Mouse (Mus musculus) left cerebral cortex, postnatal 4 days (tissue): ENCODE data around the gene Gm3149. TPM values are rescaled to one million over a fixed set of nuclear protein-coding genes. Genes with fewer than 3 reads are reported as not detected.
"Not testable (repeated sequence)": the region's sequence is repeated elsewhere in the genome, so short reads cannot be mapped to it uniquely, and the experiment has no call there.

Experiments used
- DNase-seq: peaks from one replicate; pipeline ENCODE4 v3.0.0-alpha.2; 2022
- intact Hi-C: fragments of 180-260 bp; cut with DNase I; formaldehyde crosslinking; loops from one replicate; pipeline ENCODE4 v1.15.1; 2025
- total RNA-seq, 2 experiments: library from RNA; stranded (reverse); gene quantifications; 2 replicates each; pipeline ENCODE4 v1.2.3; 2021

Gm3149 gene
- not detected for total RNA-seq

DNA sequence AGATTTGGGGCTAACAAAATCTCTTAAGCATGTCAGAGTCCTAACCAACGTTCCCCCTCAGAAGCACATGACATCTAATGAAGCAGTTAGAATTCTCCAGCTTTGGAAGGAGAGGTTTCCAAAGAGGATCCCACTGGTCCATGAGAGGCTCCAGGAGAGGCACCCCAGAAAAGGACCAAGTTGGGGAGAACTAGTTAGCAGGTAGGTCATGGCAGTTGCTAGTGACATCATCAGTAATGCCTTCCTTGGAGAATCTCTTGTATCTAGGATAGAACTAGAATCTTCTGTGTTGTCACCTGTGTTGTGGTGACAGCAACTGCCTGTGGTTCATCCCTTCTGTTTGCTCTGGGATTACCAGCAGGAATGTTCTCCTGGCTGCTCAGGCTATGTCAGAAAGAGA, at the start of gene Gm3149:
Gene Gm3149 (plus strand): TSS at position 301 of the 400 bp plus-strand sequence.
- intact Hi-C loops, DNase-seq: not testable (repeated sequence)

- DNase-seq, intact Hi-C loops: not testable (repeated sequence)
Observed at GRCm38 (mm10) chr14:4269238-4269950, 47.7 kb upstream of the Gm3149 start.

DNA sequence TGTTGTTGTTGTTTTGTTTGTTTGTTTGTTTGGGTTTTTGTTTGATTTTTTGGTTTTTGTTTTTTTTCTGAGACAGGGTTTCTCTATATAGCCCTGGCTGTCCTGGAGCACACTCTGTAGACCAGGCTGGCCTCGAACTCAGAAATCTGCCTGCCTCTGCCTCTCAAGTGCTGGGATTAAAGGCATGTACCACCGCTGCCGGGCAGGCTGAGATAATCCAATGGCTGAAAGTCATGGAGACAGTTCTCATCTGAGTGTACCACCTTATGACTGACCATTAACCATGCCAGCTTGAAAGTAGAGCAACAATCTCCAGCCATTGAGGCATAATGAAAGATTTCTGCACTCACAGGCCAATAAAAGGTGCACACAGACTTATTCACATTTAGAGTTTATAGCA, 37.3 kb upstream of the Gm3149 start:
- DNase-seq, intact Hi-C loops: not testable (repeated sequence)

DNA sequence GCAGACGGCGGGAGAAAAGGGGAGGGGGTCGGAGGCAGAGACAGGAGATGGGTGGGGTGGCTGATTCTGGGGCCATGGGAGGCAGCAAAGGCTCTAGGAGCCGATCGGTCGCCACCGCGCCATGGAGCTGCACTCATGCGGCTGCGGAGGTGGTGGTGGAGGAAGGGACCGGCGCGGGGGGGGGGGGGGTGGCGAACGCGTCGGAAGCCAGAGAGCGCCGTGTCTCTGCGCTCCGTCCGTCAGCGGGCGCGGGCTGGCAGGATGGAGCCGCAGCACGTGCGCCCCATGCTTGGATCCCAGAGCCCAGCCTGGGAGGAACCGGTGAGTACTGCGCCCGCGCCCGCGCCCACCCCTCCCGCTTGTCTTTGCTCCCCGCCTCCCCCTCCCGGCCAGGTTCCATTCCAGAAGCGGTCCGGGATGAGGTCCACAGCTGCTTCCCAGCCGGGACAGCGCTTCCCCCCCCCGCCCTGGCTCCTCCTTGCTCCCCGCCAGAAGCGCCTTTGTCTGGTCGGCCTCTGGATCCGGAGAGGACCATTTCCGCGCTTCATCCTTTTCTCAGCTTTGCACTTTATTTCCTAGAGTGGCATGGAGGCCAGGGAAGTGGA, 17.5 kb downstream of the Gm3149 start, which contains the start of gene 2610042L04Rik:
Gene 2610042L04Rik (plus strand): TSS at position 288 of the 605 bp plus-strand sequence.
- intact Hi-C loops, result not testable (repeated sequence)
- DNase-seq, result peak; percentile 2

DNA sequence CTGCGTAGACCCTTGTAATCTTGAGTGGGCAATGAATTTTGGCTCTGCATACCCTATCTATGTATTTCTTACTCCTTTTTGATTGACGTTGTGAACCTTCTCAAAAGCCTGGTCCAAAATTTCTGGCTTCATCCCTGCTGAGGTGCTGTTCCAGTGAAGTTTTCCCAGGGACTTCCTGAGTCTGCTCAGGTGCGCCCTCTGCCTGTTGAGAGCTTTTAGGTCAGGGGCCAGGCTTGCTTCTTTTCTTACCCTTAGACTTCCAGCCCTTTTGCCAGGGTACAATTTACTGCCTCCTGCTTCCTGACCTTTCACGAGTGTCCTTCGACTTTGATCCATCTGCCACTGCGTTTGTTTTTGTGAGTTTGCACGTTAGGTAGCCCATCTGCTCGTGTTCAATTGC, 18.4 kb downstream of the Gm3149 start:
- peak; percentile 0 for DNase-seq
- intact Hi-C loops, result not testable (repeated sequence)

DNA sequence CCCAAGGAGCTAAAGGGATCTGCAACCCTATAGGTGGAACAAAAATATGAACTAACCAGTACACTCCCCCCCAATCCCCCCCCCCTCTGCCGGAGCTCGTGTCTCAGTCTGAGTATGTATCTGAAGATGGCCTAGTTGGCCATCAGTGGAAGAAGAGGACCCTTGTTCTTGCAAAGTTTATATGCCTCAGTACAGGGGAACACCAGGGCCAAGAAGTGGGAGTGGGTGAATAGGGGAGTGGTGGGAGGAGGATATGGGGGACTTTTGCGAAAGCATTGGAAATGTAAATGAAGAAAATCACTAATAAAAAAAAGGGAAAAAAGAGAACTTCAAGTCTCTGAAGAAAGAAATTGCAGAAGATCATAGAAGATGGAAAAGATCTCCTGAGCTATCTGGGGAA, 51.9 kb downstream of the Gm3149 start:
- DNase-seq, intact Hi-C loops: not testable (repeated sequence)

DNA sequence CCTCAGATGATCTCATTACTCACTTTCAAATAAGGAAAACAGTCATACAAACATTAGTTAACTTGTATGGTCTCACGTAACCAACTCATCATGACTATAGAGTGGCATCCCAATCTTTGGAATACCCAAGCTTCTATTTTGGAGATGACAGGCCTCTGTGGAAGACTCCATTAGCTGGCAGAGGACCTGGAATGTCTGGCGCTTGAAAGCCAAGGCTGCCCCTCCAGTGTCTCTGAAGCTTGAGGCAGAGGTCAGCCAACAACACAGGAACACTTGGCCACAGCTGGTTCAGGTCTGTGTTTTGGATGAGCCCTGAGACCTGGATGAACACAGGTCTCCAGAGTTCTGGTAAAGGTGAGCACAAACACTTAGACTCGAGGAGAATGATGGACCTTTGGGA, 52.6 kb downstream of the Gm3149 start:
- DNase-seq, intact Hi-C loops: not testable (repeated sequence)

Other genes starting within 250 kb of the Gm3149 start
- gene Gm3115, start 233.2 kb upstream of the Gm3149 start, total RNA-seq, result 1 to 10 TPM; 1.0 to 1.1 TPM
- 10 to 100 TPM; 20.5 to 23.2 TPM for gene Gm8108, start 206.8 kb upstream of the Gm3149 start, total RNA-seq
- not detected for gene Gm3127, start 152.3 kb upstream of the Gm3149 start, total RNA-seq
- 10 to 100 TPM in 1 of 2 experiments, 1 to 10 TPM in 1; 6.0 to 10.7 TPM for gene Gm2974, start 134.7 kb upstream of the Gm3149 start, total RNA-seq
- not detected for gene Gm3138, start 67.7 kb upstream of the Gm3149 start, total RNA-seq
- gene 2610042L04Rik, start 17.5 kb downstream of the Gm3149 start, total RNA-seq, result 1 to 10 TPM; 7.9 to 8.0 TPM
- gene Gm3159, start 80.2 kb downstream of the Gm3149 start, total RNA-seq, result not detected
- gene Gm3164, start 98.2 kb downstream of the Gm3149 start, total RNA-seq, result 1 to 10 TPM; 5.4 to 7.8 TPM
- gene Gm3173, start 113.7 kb downstream of the Gm3149 start, total RNA-seq, result 1 to 10 TPM; 3.2 to 3.7 TPM
- gene Gm3182, start 164.5 kb downstream of the Gm3149 start, total RNA-seq, result not detected
- gene Gm3047, start 238.1 kb downstream of the Gm3149 start, total RNA-seq, result not detected